Mouse (Mus musculus) B cell, adult 67 days (primary cell): Measurements from ENCODE around the gene Atf5. TPM values are rescaled to one million over a fixed set of nuclear protein-coding genes. Genes with fewer than 3 reads are reported as not detected.

Source experiments
- total RNA-seq, 2 experiments: library from RNA; stranded (reverse); gene quantifications; 4 replicates each; pipeline ENCODE4 v1.2.4; 2023

Atf5 gene
- 1 to 10 TPM; 3.8 to 4.1 TPM for total RNA-seq

GRCm38 (mm10) chr7:44816470-44817021, at the start of gene Atf5:
TSS of gene Atf5 (minus strand) at chr7:44816658.

GRCm38 (mm10) chr7:44857042-44857552, 40.6 kb upstream of the Atf5 start, which contains the start of gene Pnkp:
TSS of gene Pnkp (plus strand) at chr7:44857139.

GRCm38 (mm10) chr7:44848561-44849415, 32.3 kb upstream of the Atf5 start, which contains the start of the genes Akt1s1 and Tbc1d17:
TSS of gene Akt1s1 (plus strand) at chr7:44848991.
TSS of gene Tbc1d17 (minus strand) at chr7:44849079.

GRCm38 (mm10) chr7:44815721-44816469, 563 bp downstream of the Atf5 start, which contains the start of the genes Nup62 and Il4i1:
TSS of gene Nup62 (plus strand) at chr7:44816088.
TSS of gene Il4i1 (plus strand) at chr7:44816387.

Other genes starting within 250 kb of the Atf5 start
- 100 to 1,000 TPM; 537 to 600 TPM for gene Napsa, start 244.3 kb downstream of the Atf5 start, total RNA-seq
- gene Kcnc3, start 226.0 kb downstream of the Atf5 start, total RNA-seq = 10 to 100 TPM; 19.1 to 21.0 TPM
- gene Myh14, start 145.8 kb downstream of the Atf5 start, total RNA-seq = not detected
- not detected for gene Izumo2, start 107.9 kb downstream of the Atf5 start, total RNA-seq
- gene Vrk3, start 68.2 kb downstream of the Atf5 start, total RNA-seq = 10 to 100 TPM; 80.8 to 85.9 TPM
- gene Zfp473, start 65.6 kb downstream of the Atf5 start, total RNA-seq = 1 to 10 TPM; 2.1 to 2.6 TPM
- gene Nup62, start 570 bp downstream of the Atf5 start, total RNA-seq = 10 to 100 TPM; 53.1 to 61.7 TPM
- 100 to 1,000 TPM; 155 to 234 TPM for gene Il4i1, start 271 bp downstream of the Atf5 start, total RNA-seq
- gene Akt1s1, start 32.3 kb upstream of the Atf5 start, total RNA-seq = 10 to 100 TPM; 47.4 to 54.3 TPM
- gene Tbc1d17, start 32.4 kb upstream of the Atf5 start, total RNA-seq = 100 to 1,000 TPM; 116 to 132 TPM
- 10 to 100 TPM; 75.0 to 80.9 TPM for gene Pnkp, start 40.5 kb upstream of the Atf5 start, total RNA-seq
- gene Ptov1, start 53.1 kb upstream of the Atf5 start, total RNA-seq = 10 to 100 TPM; 14.0 to 23.5 TPM
- 10 to 100 TPM; 67.9 to 78.3 TPM for gene Med25, start 76.1 kb upstream of the Atf5 start, total RNA-seq
- gene Fuz, start 79.4 kb upstream of the Atf5 start, total RNA-seq = 10 to 100 TPM; 31.4 to 50.1 TPM
- gene Ap2a1, start 112.8 kb upstream of the Atf5 start, total RNA-seq = 100 to 1,000 TPM in 1 of 2 experiments, 10 to 100 TPM in 1; 92.5 to 101 TPM
- not detected for gene Tsks, start 126.5 kb upstream of the Atf5 start, total RNA-seq
- not detected for gene Cpt1c, start 158.2 kb upstream of the Atf5 start, total RNA-seq
- gene Prmt1, start 169.9 kb upstream of the Atf5 start, total RNA-seq = 100 to 1,000 TPM; 154 to 155 TPM
- gene Irf3, start 181.0 kb upstream of the Atf5 start, total RNA-seq = 100 to 1,000 TPM; 195 TPM
- 10 to 100 TPM; 35.3 to 36.9 TPM for gene Bcl2l12, start 182.1 kb upstream of the Atf5 start, total RNA-seq
- gene Scaf1, start 199.7 kb upstream of the Atf5 start, total RNA-seq = 100 to 1,000 TPM; 100 to 104 TPM
- 10 to 100 TPM; 20.1 to 20.2 TPM for gene Rras, start 201.3 kb upstream of the Atf5 start, total RNA-seq
- gene Prr12, start 236.2 kb upstream of the Atf5 start, total RNA-seq = 10 to 100 TPM; 77.6 to 78.0 TPM
- gene Nosip, start 245.8 kb upstream of the Atf5 start, total RNA-seq = 10 to 100 TPM; 65.6 to 78.2 TPM
- gene Prrg2, start 246.0 kb upstream of the Atf5 start, total RNA-seq = 1 to 10 TPM; 2.9 to 3.9 TPM